Mouse (Mus musculus) A20 (cell line): Measurements from ENCODE around the gene Sf3b6.
"Not testable (repeated sequence)": the region's sequence is repeated elsewhere in the genome, so short reads cannot be mapped to it uniquely, and the experiment has no call there.

Experiments used
- DNase-seq: peaks from one replicate; pipeline ENCODE4 v3.0.0-alpha.2; 2011; ENCODE audit warnings: low read depth, low spot score

Gene Sf3b6

GRCm38 (mm10) chr12:4817361-4818101, at the start of gene Sf3b6:
Gene Sf3b6 (plus strand): TSS chr12:4817544.
- peak; percentile 98 for DNase-seq

- no peak for DNase-seq
Observed at GRCm38 (mm10) chr12:4768492-4769332, 48.6 kb upstream of the Sf3b6 start, which contains the start of the genes Pfn4 and Fam228b. Gene Pfn4 (plus strand): TSS chr12:4769022. Gene Fam228b (minus strand): TSS chr12:4769267.

GRCm38 (mm10) chr12:4769333-4769723, 48.0 kb upstream of the Sf3b6 start:
- DNase-seq = no peak

- DNase-seq = no peak
Observed at GRCm38 (mm10) chr12:4774895-4775587, 42.3 kb upstream of the Sf3b6 start.

GRCm38 (mm10) chr12:4775588-4775949, 41.8 kb upstream of the Sf3b6 start:
- DNase-seq = no peak

DNA sequence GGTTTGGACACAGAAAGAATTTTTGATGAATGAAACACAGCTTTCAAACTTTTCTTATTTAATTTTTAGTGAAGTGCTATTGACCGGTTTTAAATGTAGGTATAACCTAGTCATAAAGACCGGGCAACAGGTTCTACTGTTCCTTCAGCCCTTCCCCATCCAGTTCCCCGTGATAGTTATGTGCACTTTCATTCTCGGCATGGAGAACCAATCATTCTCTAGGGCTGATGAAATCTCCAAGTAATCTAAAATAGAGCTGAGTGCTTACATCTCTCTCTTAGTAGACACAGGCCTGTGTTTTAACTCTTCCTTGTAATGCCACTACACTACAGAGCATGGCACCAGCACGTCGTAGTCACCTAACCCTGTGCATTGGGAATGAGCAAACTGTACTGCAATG, 39.6 kb upstream of the Sf3b6 start:
- DNase-seq = no peak

- DNase-seq = no peak
Observed at GRCm38 (mm10) chr12:4780245-4780644, 37.1 kb upstream of the Sf3b6 start.

- no peak for DNase-seq
Observed at GRCm38 (mm10) chr12:4781270-4781669, 36.1 kb upstream of the Sf3b6 start.

- not testable (repeated sequence) for DNase-seq
Observed at GRCm38 (mm10) chr12:4781725-4782404, 35.5 kb upstream of the Sf3b6 start.

DNA sequence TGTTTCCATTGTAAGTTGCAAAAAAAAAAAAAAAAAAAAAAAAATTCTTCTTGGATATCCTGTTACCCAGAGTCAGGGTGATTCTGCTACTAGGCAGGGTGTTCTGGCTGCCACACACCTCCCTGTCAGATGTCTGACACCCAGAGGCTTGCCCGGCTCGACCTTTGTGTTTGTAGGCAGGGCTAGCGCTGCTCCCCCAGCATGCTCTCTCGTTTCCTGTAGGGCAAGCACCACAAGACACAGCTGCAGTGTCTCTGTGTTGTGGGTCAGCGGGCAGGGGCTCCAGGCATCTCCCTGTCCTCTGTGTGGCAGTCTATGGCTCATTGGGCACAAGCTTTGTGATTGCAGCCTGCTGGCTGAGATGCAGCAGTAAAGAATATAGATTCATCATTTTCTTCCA, 33.7 kb upstream of the Sf3b6 start:
- DNase-seq = peak; percentile 70

DNA sequence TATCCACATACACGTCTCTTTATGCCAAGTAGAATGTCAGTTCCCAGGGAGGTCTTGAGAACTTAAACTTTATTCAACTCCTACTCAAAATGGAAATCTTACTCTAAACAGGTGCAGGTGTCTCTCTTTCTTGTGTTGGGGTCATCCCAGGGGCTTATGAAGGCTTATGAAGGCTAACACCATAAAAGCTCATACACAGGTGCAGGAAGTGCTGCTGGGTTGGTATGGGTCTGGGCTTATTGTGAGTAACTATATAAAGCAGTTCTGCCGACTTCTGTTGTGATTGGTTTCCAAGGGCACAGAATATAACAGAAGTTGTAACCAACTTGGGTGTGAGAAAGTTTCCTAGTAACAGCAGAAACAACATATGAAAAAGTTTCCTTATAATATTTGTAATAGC, 32.9 kb upstream of the Sf3b6 start:
- DNase-seq = peak; percentile 57

- not testable (repeated sequence) for DNase-seq
Observed at GRCm38 (mm10) chr12:4788128-4788527, 29.2 kb upstream of the Sf3b6 start.

GRCm38 (mm10) chr12:4793718-4794117, 23.6 kb upstream of the Sf3b6 start:
- peak; percentile 41 for DNase-seq

- not testable (repeated sequence) for DNase-seq
Observed at GRCm38 (mm10) chr12:4797471-4797870, 19.9 kb upstream of the Sf3b6 start.

DNA sequence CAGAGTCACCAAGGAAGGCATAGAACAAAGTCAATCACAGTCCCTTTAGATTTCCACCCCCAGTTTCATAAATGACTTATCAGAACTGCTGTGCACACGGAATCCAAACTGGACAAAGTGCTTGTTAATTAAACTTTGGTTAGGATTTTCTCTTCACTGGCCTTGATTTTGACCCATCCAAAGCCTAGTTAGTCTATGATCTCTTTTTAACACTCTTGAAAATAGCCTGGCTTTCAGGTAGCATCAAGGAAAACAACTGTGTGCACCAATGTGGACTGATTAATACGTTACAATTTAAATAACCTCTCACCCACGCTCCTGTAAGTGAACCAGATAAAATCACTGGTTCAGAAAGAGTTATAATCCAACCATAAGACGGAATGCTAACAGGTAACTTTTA, 6.3 kb upstream of the Sf3b6 start:
- no peak for DNase-seq

DNA sequence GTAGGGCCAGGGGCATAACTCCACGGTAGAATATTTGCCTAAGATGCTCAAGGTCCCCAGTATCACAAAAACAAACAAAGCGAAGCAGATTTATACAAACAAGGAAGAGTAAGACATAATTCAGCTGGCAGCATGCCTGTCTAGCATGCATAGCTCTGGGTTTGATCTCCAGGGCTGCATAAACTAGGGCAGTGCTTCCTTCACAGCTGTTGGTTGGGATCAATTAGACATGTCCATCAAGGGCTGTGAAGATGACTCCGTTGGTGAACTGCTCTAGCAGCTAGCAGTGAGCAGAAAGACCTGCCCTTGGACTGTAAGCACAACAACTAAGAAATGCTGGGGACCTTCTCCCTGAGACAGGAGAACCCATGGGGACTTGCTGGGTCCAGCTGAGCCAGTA, 5.6 kb upstream of the Sf3b6 start:
- DNase-seq = no peak

DNA sequence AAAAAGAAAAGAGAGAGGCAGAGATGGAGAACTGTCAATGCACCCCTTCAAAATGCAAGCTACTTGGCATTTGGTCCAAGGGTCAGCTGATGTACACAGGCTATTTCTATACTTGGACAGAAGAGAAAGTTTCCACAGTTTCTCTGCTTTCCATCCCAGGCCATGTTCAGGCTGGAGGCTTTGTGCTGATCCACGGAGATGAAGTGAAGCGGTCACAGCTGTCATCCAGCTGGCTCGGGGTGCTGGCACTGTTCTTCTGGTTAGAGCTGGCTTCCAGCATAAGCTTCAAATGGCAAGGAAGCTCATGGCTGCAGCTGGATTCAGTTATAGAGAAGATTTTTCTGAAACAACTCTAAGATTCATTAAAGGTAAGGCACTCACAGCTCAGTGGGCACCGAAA, 3.7 kb upstream of the Sf3b6 start:
- DNase-seq = no peak

DNA sequence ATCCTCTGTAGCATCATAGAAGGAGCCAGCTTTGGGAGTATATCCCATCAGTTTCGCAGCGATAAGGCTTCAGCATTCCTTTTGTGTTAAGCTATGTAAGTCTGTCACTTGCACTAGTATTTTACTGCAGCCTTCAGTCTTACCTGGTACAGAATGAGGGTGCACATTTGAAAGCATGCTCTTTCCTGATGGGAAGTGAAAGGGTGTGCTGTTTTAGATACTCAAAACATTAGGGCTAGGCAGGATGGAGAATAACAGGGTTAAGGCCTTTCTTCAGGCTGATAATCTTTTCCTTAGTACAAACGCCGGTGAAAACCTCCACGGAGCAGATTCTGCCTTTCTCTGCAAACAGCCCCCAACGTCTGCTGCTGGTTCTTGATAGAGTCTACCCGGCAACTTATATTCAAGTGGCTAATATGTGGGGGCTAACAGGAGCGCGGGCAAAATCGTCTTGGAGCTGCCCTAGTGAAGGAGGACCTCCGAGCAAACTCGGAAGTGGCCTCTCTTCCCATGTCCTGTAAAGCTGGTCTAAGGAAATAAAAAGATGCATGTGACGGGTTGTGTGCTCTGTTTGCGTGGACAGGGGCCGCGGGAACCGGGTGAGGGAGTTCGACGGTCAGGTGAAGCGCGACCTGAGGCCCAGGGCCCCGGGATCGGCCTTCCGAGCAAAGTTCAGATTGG, 524 bp upstream of the Sf3b6 start:
- no peak for DNase-seq

GRCm38 (mm10) chr12:4827256-4827655, 9.9 kb downstream of the Sf3b6 start:
- DNase-seq = no peak

GRCm38 (mm10) chr12:4836959-4837358, 19.6 kb downstream of the Sf3b6 start:
- no peak for DNase-seq

- DNase-seq = peak; percentile 26
Observed at GRCm38 (mm10) chr12:4840010-4840409, 22.7 kb downstream of the Sf3b6 start.
